Mouse (Mus musculus) midbrain, embryonic 13.5 days (tissue): ENCODE results near the gene Ptprs. TPM values are rescaled to one million over a fixed set of nuclear protein-coding genes. Genes with fewer than 3 reads are reported as not detected.

Experiments
- ATAC-seq: fragments of 200-750 bp; cut with Nextera tagmentation; 2 replicates; pipeline ENCODE4 v1.8.0; 2017; ENCODE audit warnings: mild to moderate bottlenecking, moderate TSS enrichment, moderate library complexity
- H3K27ac ChIP-seq: fragments of 300-500 bp; sonication (generic); 2 replicates; pipeline ENCODE4 v1.5.1; 2015; ENCODE audit warnings: inconsistent platforms, mild to moderate bottlenecking, moderate library complexity
- H3K27me3 ChIP-seq: fragments of 300-500 bp; sonication (generic); 2 replicates; pipeline ENCODE4 v1.6.1; 2015; ENCODE audit warnings: mild to moderate bottlenecking, inconsistent platforms
- H3K36me3 ChIP-seq: fragments of 300-500 bp; sonication (generic); 2 replicates; pipeline ENCODE4 v1.6.1; 2015; ENCODE audit warnings: mild to moderate bottlenecking, inconsistent platforms
- H3K4me1 ChIP-seq: fragments of 300-500 bp; sonication (generic); replicated peaks from 2 replicates; pipeline ENCODE4 v1.6.1; 2015; ENCODE audit warnings: inconsistent platforms
- H3K4me2 ChIP-seq: fragments of 300-500 bp; sonication (generic); replicated peaks from 2 replicates; pipeline ENCODE4 v1.6.1; 2015; ENCODE audit warnings: moderate library complexity, mild to moderate bottlenecking, inconsistent platforms
- H3K4me3 ChIP-seq: fragments of 300-500 bp; sonication (generic); replicated peaks from 2 replicates; pipeline ENCODE4 v1.5.1; 2015; ENCODE audit warnings: mild to moderate bottlenecking, inconsistent platforms
- H3K9ac ChIP-seq: fragments of 300-500 bp; sonication (generic); replicated peaks from 2 replicates; pipeline ENCODE4 v1.6.1; 2015; ENCODE audit warnings: mild to moderate bottlenecking, inconsistent platforms
- H3K9me3 ChIP-seq: fragments of 300-500 bp; sonication (generic); 2 replicates; pipeline ENCODE4 v1.6.1; 2016; ENCODE audit warnings: mild to moderate bottlenecking, inconsistent platforms
- WGBS: fragments of 180-500 bp; shearing (Covaris S2); methylation state at CpG from one replicate; pipeline ENCODE4 v1.1.7; 2015; 5-methylcytosine and 5-hydroxymethylcytosine counted together
- polyA plus RNA-seq: library from polyadenylated mRNA; unstranded; fragments of >200 nt; fragmentation: Nextera tagmentation; extraction: Ambion mirVana; gene quantifications from 2 replicates; pipeline ENCODE4 v1.2.1, GENCODE M21; 2015

The Ptprs gene
- polyA plus RNA-seq, 1 experiment from 2014 or later = 317 TPM

DNA sequence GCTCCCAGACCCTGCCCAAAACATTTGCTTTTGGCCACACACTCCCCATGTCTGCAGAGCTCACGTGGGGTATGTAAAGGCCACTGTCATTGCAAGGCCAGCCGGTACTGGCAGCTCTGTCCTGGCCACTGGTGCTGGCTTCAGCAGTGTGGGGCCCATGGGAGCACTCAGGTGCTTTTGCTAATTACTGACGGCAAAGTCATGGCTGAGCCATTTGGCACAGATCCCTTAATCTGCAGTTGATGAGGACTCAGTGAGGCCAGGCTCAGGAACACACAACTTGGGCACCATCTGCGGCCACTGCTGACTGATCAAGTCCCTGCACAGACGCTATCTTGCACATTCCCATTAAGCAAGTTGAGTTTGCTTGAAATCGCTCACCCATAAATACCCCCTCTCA is 91.4 kb downstream of the Ptprs start:
- H3K4me1 ChIP-seq = peaks cover 18% of the 10 kb centered on the region
- no peaks in the 10 kb centered on the region for H3K9me3 ChIP-seq
- no peak overlapping the region for H3K4me3 ChIP-seq
- H3K4me2 ChIP-seq = no peak overlapping the region
- H3K36me3 ChIP-seq = peaks cover 92% of the 10 kb centered on the region
- H3K27me3 ChIP-seq = no peaks in the 10 kb centered on the region
- no peak overlapping the region for H3K27ac ChIP-seq
- peak; percentile 28 for ATAC-seq
- 68% methylated on average over 6 of the region's 6 CpGs for WGBS
- no peak overlapping the region for H3K9ac ChIP-seq

- H3K27ac ChIP-seq = no peak overlapping the region
- H3K9me3 ChIP-seq = no peaks in the 10 kb centered on the region
- H3K4me2 ChIP-seq = no peak overlapping the region
- no peak overlapping the region for H3K4me3 ChIP-seq
- ATAC-seq = no peak
- peaks cover 92% of the 10 kb centered on the region for H3K36me3 ChIP-seq
- H3K27me3 ChIP-seq = no peaks in the 10 kb centered on the region
- peaks cover 22% of the 10 kb centered on the region for H3K4me1 ChIP-seq
- 38% methylated on average over 8 of the region's 8 CpGs for WGBS
- H3K9ac ChIP-seq = no peak overlapping the region
Measured at GRCm38 (mm10) chr17:56382997-56383396, 93.3 kb downstream of the Ptprs start.

DNA sequence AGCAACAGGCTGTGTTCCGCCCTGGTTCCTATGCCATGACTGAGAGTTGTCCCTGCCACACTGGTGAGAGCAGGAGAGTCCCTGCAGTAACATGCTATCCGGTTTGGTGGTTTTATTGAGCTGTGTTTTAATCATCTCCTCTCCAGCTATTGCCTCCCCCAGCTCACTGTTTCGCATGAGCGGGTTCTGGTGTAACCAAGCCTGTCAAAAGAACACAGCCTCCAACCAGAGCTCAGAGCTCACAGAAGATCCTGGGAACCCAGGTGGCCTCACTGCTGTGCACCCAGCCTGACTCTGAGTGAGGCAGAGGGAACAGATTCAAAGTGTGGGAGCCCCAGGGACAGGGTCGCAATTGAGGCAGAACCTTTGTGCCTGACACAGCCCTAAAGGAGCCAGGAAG is 95.1 kb downstream of the Ptprs start:
- no peak for ATAC-seq
- no peak overlapping the region for H3K4me3 ChIP-seq
- H3K9me3 ChIP-seq = no peaks in the 10 kb centered on the region
- peaks cover 22% of the 10 kb centered on the region for H3K4me1 ChIP-seq
- no peak overlapping the region for H3K4me2 ChIP-seq
- H3K27me3 ChIP-seq = no peaks in the 10 kb centered on the region
- H3K27ac ChIP-seq = peak overlapping the region; percentile 14; the same call in 1 of the 2 replicates
- H3K36me3 ChIP-seq = peaks cover 94% of the 10 kb centered on the region
- WGBS = 69% methylated on average over 5 of the region's 5 CpGs
- no peak overlapping the region for H3K9ac ChIP-seq

- WGBS = 67% methylated on average over 6 of the region's 6 CpGs
- Histone ChIP-seq H3K27ac (no peak overlapping the region), H3K9me3 (no peaks in the 10 kb centered on the region), H3K4me1 (peaks cover 22% of the 10 kb centered on the region), H3K36me3 (peaks cover 94% of the 10 kb centered on the region), H3K27me3 (no peaks in the 10 kb centered on the region), H3K4me2 (no peak overlapping the region), H3K4me3 (no peak overlapping the region), H3K9ac (peak overlapping the region; percentile 39; the same call in 1 of the 2 replicates)
- peak; percentile 57 for ATAC-seq
Measured at GRCm38 (mm10) chr17:56380286-56380685, 96.0 kb downstream of the Ptprs start.

- Histone ChIP-seq H3K4me1 (peaks cover 22% of the 10 kb centered on the region), H3K27me3 (no peaks in the 10 kb centered on the region), H3K27ac (no peak overlapping the region), H3K4me3 (no peak overlapping the region), H3K4me2 (no peak overlapping the region), H3K36me3 (peaks cover 94% of the 10 kb centered on the region), H3K9ac (no peak overlapping the region; the same call in 1 of the 2 replicates), H3K9me3 (no peaks in the 10 kb centered on the region)
- WGBS = 84% methylated on average over 6 of the region's 6 CpGs
- ATAC-seq = no peak
Measured at GRCm38 (mm10) chr17:56379281-56379834, 96.9 kb downstream of the Ptprs start.

DNA sequence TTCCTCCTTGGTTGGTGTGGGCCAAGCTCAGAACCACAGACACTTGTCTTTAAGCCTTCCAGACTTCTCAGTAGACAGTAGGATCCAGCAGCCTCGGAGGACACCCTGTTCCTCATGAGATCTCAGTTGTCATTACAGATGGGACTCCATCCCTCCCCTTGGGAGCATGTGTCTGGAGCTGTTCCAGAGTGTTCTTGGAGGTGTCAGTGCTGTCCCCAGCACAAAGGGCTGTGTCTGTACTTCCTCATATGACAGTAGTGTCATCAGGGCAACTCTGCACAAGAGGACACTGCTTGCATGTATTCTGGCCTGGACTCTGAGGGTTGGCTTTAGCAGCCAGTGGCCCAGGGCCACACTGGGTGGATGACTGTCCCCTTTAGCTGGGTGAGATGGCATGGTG is 101.4 kb downstream of the Ptprs start:
- no peak overlapping the region for H3K4me3 ChIP-seq
- H3K9ac ChIP-seq = no peak overlapping the region
- H3K36me3 ChIP-seq = peaks cover 98% of the 10 kb centered on the region
- WGBS = 95% methylated on average over 1 of the region's 1 CpGs
- no peaks in the 10 kb centered on the region for H3K9me3 ChIP-seq
- H3K27ac ChIP-seq = no peak overlapping the region
- no peak for ATAC-seq
- no peaks in the 10 kb centered on the region for H3K27me3 ChIP-seq
- H3K4me2 ChIP-seq = no peak overlapping the region
- peaks cover 18% of the 10 kb centered on the region; the same call in 1 of the 2 replicates for H3K4me1 ChIP-seq

- 70% methylated on average over 17 of the region's 17 CpGs for WGBS
- H3K36me3 ChIP-seq = peaks cover 98% of the 10 kb centered on the region
Measured at GRCm38 (mm10) chr17:56373136-56374034, 102.9 kb downstream of the Ptprs start.

GRCm38 (mm10) chr17:56372109-56372508 is 104.2 kb downstream of the Ptprs start:
- 75% methylated on average over 4 of the region's 4 CpGs for WGBS
- no peak overlapping the region for H3K4me2 ChIP-seq
- H3K4me1 ChIP-seq = peaks cover 25% of the 10 kb centered on the region
- H3K27ac ChIP-seq = no peak overlapping the region
- no peaks in the 10 kb centered on the region for H3K27me3 ChIP-seq
- peaks cover 98% of the 10 kb centered on the region for H3K36me3 ChIP-seq
- H3K9me3 ChIP-seq = no peaks in the 10 kb centered on the region
- H3K9ac ChIP-seq = no peak overlapping the region
- H3K4me3 ChIP-seq = no peak overlapping the region
- no peak for ATAC-seq

More at GRCm38 (mm10) chr17:56373136-56374034, 102.9 kb downstream of the Ptprs start:
- Histone ChIP-seq H3K4me1 (0 out of 2 replicates have a peak, but pooled peaks cover 14% of the 10 kb centered on the region), H3K27me3 (no peaks in the 10 kb centered on the region), H3K4me2 (no peak overlapping the region), H3K27ac (peak overlapping the region; percentile 35), H3K9me3 (no peaks in the 10 kb centered on the region), H3K4me3 (no peak overlapping the region), H3K9ac (peak overlapping the region; percentile 40; the same call in 1 of the 2 replicates)
- ATAC-seq = peak; percentile 22; the same call in 1 of the 2 replicates

GRCm38 (mm10) chr17:56371029-56371660 is 105.1 kb downstream of the Ptprs start:
- H3K9ac ChIP-seq = no peak overlapping the region; the same call in 1 of the 2 replicates
- no peaks in the 10 kb centered on the region for H3K9me3 ChIP-seq
- WGBS = 78% methylated on average over 15 of the region's 15 CpGs
- peaks cover 92% of the 10 kb centered on the region for H3K36me3 ChIP-seq
- H3K27ac ChIP-seq = no peak overlapping the region
- peaks cover 35% of the 10 kb centered on the region for H3K4me1 ChIP-seq
- H3K4me3 ChIP-seq = no peak overlapping the region
- no peak for ATAC-seq
- H3K27me3 ChIP-seq = no peaks in the 10 kb centered on the region
- no peak overlapping the region for H3K4me2 ChIP-seq

- ATAC-seq = no peak
- H3K9ac ChIP-seq = no peak overlapping the region
- no peaks in the 10 kb centered on the region for H3K9me3 ChIP-seq
- peaks cover 45% of the 10 kb centered on the region for H3K4me1 ChIP-seq
- no peak overlapping the region for H3K4me3 ChIP-seq
- H3K27ac ChIP-seq = no peak overlapping the region
- peaks cover 87% of the 10 kb centered on the region for H3K36me3 ChIP-seq
- no peak overlapping the region for H3K4me2 ChIP-seq
- H3K27me3 ChIP-seq = no peaks in the 10 kb centered on the region
- 81% methylated on average over 3 of the region's 3 CpGs for WGBS
Measured at GRCm38 (mm10) chr17:56370090-56370489, 106.2 kb downstream of the Ptprs start.

- H3K4me1 ChIP-seq = peaks cover 46% of the 10 kb centered on the region
- 82% methylated on average over 6 of the region's 6 CpGs for WGBS
- H3K27ac ChIP-seq = 0 out of 2 replicates have a peak overlapping the region, but pooled peaks have one; percentile 51
- no peaks in the 10 kb centered on the region for H3K9me3 ChIP-seq
- no peak for ATAC-seq
- no peak overlapping the region for H3K4me3 ChIP-seq
- H3K27me3 ChIP-seq = no peaks in the 10 kb centered on the region
- H3K9ac ChIP-seq = no peak overlapping the region
- H3K36me3 ChIP-seq = peaks cover 84% of the 10 kb centered on the region
- H3K4me2 ChIP-seq = no peak overlapping the region
Measured at GRCm38 (mm10) chr17:56368291-56368790, 107.9 kb downstream of the Ptprs start.
